Mouse (Mus musculus): ENCODE results near the gene Plekhh3. TPM values are rescaled to one million over a fixed set of nuclear protein-coding genes. Genes with fewer than 3 reads are reported as not detected.

The Plekhh3 gene
- polyA plus RNA-seq, 1 experiment from 2014 or later, result 4.5 TPM

GRCm38 (mm10) chr11:101193076-101193475 lies 21.9 kb upstream of the Plekhh3 start:
- Histone ChIP-seq H3K36me3 (ENCODE audit: poor library complexity, severe bottlenecking) (peaks cover 30% of the 10 kb centered on the region), H3K9ac (no peak overlapping the region), H3K27me3 (no peaks in the 10 kb centered on the region), H3K4me1 (peaks cover 18% of the 10 kb centered on the region), H3K4me2 (no peak overlapping the region), H3K27ac (no peak overlapping the region), H3K9me3 (replicated peaks) (no peaks in the 10 kb centered on the region), H3K4me3 (no peak overlapping the region)
- 84% methylated on average over 7 of the region's 7 CpGs for WGBS
- no peak for ATAC-seq

GRCm38 (mm10) chr11:101192646-101193045 lies 21.5 kb upstream of the Plekhh3 start:
- no peak overlapping the region for H3K4me3 ChIP-seq
- 92% methylated on average over 6 of the region's 6 CpGs for WGBS
- H3K36me3 ChIP-seq (ENCODE audit: poor library complexity, severe bottlenecking), result peaks cover 26% of the 10 kb centered on the region
- H3K27me3 ChIP-seq, result no peaks in the 10 kb centered on the region
- H3K4me1 ChIP-seq, result peaks cover 18% of the 10 kb centered on the region
- no peak for ATAC-seq
- no peak overlapping the region for H3K9ac ChIP-seq
- no peaks in the 10 kb centered on the region for H3K9me3 ChIP-seq (replicated peaks)
- no peak overlapping the region for H3K4me2 ChIP-seq
- no peak overlapping the region for H3K27ac ChIP-seq

GRCm38 (mm10) chr11:101191919-101192470 lies 20.8 kb upstream of the Plekhh3 start:
- H3K9ac ChIP-seq, result no peak overlapping the region
- H3K27ac ChIP-seq, result no peak overlapping the region
- no peak overlapping the region for H3K4me2 ChIP-seq
- peaks cover 18% of the 10 kb centered on the region for H3K4me1 ChIP-seq
- no peak for ATAC-seq
- H3K4me3 ChIP-seq, result no peak overlapping the region
- H3K27me3 ChIP-seq, result no peaks in the 10 kb centered on the region
- peaks cover 22% of the 10 kb centered on the region for H3K36me3 ChIP-seq (ENCODE audit: poor library complexity, severe bottlenecking)
- no peaks in the 10 kb centered on the region for H3K9me3 ChIP-seq (replicated peaks)
- 72% methylated on average over 4 of the region's 4 CpGs for WGBS

- ATAC-seq, result 0 out of 2 replicates have a peak, but pooled peaks have one; percentile 17
- Histone ChIP-seq H3K27me3 (no peaks in the 10 kb centered on the region), H3K9me3 (replicated peaks) (no peaks in the 10 kb centered on the region), H3K4me3 (no peak overlapping the region), H3K27ac (no peak overlapping the region), H3K36me3 (ENCODE audit: poor library complexity, severe bottlenecking) (peaks cover 14% of the 10 kb centered on the region), H3K9ac (no peak overlapping the region), H3K4me1 (peaks cover 18% of the 10 kb centered on the region), H3K4me2 (no peak overlapping the region)
- 55% methylated on average over 17 of the region's 17 CpGs for WGBS
Measured at GRCm38 (mm10) chr11:101190913-101191907, 20.1 kb upstream of the Plekhh3 start.

- 0 out of 2 replicates have a peak, but pooled peaks have one; percentile 29 for ATAC-seq
- Histone ChIP-seq H3K9ac (peak overlapping the region; percentile 26; the same call in 1 of the 2 replicates), H3K36me3 (ENCODE audit: poor library complexity, severe bottlenecking) (peaks cover 14% of the 10 kb centered on the region), H3K4me2 (no peak overlapping the region), H3K4me3 (no peak overlapping the region), H3K9me3 (replicated peaks) (no peaks in the 10 kb centered on the region), H3K27me3 (no peaks in the 10 kb centered on the region), H3K27ac (peak overlapping the region; percentile 60), H3K4me1 (peaks cover 18% of the 10 kb centered on the region)
- 48% methylated on average over 8 of the region's 8 CpGs for WGBS
Measured at GRCm38 (mm10) chr11:101190181-101190912, 19.2 kb upstream of the Plekhh3 start.

- H3K27ac ChIP-seq, result peak overlapping the region; percentile 60
- no peaks in the 10 kb centered on the region for H3K9me3 ChIP-seq (replicated peaks)
- peak overlapping the region; percentile 26; the same call in 1 of the 2 replicates for H3K9ac ChIP-seq
- H3K36me3 ChIP-seq (ENCODE audit: poor library complexity, severe bottlenecking), result peaks cover 10% of the 10 kb centered on the region
- H3K4me3 ChIP-seq, result no peak overlapping the region
- H3K4me1 ChIP-seq, result peaks cover 18% of the 10 kb centered on the region
- no peak overlapping the region for H3K4me2 ChIP-seq
- peak; percentile 58 for ATAC-seq
- no peaks in the 10 kb centered on the region for H3K27me3 ChIP-seq
- 19% methylated on average over 5 of the region's 6 CpGs for WGBS
Measured at GRCm38 (mm10) chr11:101189495-101190180, 18.5 kb upstream of the Plekhh3 start.

- Histone ChIP-seq H3K9ac (no peak overlapping the region), H3K4me2 (no peak overlapping the region), H3K4me1 (peaks cover 18% of the 10 kb centered on the region), H3K27me3 (no peaks in the 10 kb centered on the region), H3K27ac (no peak overlapping the region; the same call in 1 of the 2 replicates), H3K36me3 (ENCODE audit: poor library complexity, severe bottlenecking) (0 out of 2 replicates have a peak, but pooled peaks cover 5% of the 10 kb centered on the region), H3K9me3 (replicated peaks) (no peaks in the 10 kb centered on the region), H3K4me3 (no peak overlapping the region)
- ATAC-seq, result no peak
- WGBS, result 78% methylated on average over 11 of the region's 11 CpGs
Measured at GRCm38 (mm10) chr11:101188166-101188805, 17.1 kb upstream of the Plekhh3 start.

- no peak for ATAC-seq
- 89% methylated on average over 5 of the region's 5 CpGs for WGBS
Measured at GRCm38 (mm10) chr11:101187541-101187940, 16.4 kb upstream of the Plekhh3 start.

GRCm38 (mm10) chr11:101186526-101187247 lies 15.5 kb upstream of the Plekhh3 start:
- 85% methylated on average over 27 of the region's 27 CpGs for WGBS
- H3K4me1 ChIP-seq, result peaks cover 18% of the 10 kb centered on the region
- H3K36me3 ChIP-seq (ENCODE audit: poor library complexity, severe bottlenecking), result no peaks in the 10 kb centered on the region
- no peak overlapping the region for H3K9ac ChIP-seq
- H3K27me3 ChIP-seq, result 0 out of 2 replicates have a peak, but pooled peaks cover 8% of the 10 kb centered on the region
- H3K4me3 ChIP-seq, result no peak overlapping the region
- H3K27ac ChIP-seq, result no peak overlapping the region
- ATAC-seq, result no peak
- H3K9me3 ChIP-seq (replicated peaks), result no peaks in the 10 kb centered on the region
- H3K4me2 ChIP-seq, result no peak overlapping the region

More at GRCm38 (mm10) chr11:101187541-101187940, 16.4 kb upstream of the Plekhh3 start:
- Histone ChIP-seq H3K4me1 (peaks cover 18% of the 10 kb centered on the region), H3K4me3 (no peak overlapping the region), H3K9ac (no peak overlapping the region), H3K27me3 (0 out of 2 replicates have a peak, but pooled peaks cover 4% of the 10 kb centered on the region), H3K27ac (no peak overlapping the region), H3K4me2 (no peak overlapping the region), H3K36me3 (ENCODE audit: poor library complexity, severe bottlenecking) (no peaks in the 10 kb centered on the region), H3K9me3 (replicated peaks) (no peaks in the 10 kb centered on the region)

GRCm38 (mm10) chr11:101185441-101185840 lies 14.3 kb upstream of the Plekhh3 start:
- H3K9me3 ChIP-seq (replicated peaks), result no peaks in the 10 kb centered on the region
- peaks cover 13% of the 10 kb centered on the region for H3K4me1 ChIP-seq
- no peak overlapping the region for H3K9ac ChIP-seq
- no peak overlapping the region for H3K4me3 ChIP-seq
- H3K36me3 ChIP-seq (ENCODE audit: poor library complexity, severe bottlenecking), result no peaks in the 10 kb centered on the region
- H3K27me3 ChIP-seq, result 0 out of 2 replicates have a peak, but pooled peaks cover 9% of the 10 kb centered on the region
- no peak overlapping the region for H3K27ac ChIP-seq
- WGBS, result 92% methylated on average over 4 of the region's 4 CpGs
- ATAC-seq, result no peak
- H3K4me2 ChIP-seq, result no peak overlapping the region

Data from forebrain, embryonic 13.5 days (tissue).